Mouse (Mus musculus) 416B (cell line): ENCODE measurements around the gene Sik3.
A peak's percentile ranks its signal among the peaks of the same experiment; 100 is the strongest.
"Not testable (repeated sequence)": the region's sequence is repeated elsewhere in the genome, so short reads cannot be mapped to it uniquely, and the experiment has no call there.

ENCODE experiments used
- DNase-seq: peaks from one replicate; pipeline ENCODE4 v3.0.0; 2011; ENCODE audit warnings: low read depth

The Sik3 gene

GRCm38 (mm10) chr9:46152067-46153015, 139.7 kb downstream of the Sik3 start:
- DNase-seq: no peak

DNA sequence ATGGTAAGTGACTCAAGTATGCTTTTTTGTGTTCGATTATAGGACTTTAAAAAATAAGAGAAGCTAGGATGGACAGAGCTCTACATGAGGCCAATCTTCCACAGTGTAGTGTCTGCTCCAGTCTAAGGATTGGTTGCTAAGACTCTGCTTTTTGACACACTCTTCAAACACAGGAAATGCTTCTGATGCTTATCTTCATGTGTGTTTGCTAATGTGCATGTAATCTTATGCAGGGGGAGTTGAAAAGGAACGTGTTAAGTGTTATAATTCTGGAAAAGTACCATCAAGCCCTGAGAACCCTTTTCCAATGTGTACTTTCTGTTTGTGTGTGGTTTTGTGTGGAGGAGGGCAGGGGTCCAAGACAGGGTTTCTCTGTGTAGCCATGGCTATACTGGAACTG, 141.8 kb downstream of the Sik3 start:
- DNase-seq: peak; percentile 67

GRCm38 (mm10) chr9:46155026-46155425, 142.4 kb downstream of the Sik3 start:
- DNase-seq: no peak

GRCm38 (mm10) chr9:46155818-46156217, 143.2 kb downstream of the Sik3 start:
- DNase-seq: not testable (repeated sequence)

- peak; percentile 59 for DNase-seq
Measured at GRCm38 (mm10) chr9:46156711-46157110, 144.1 kb downstream of the Sik3 start.

GRCm38 (mm10) chr9:46158273-46158813, 145.7 kb downstream of the Sik3 start:
- DNase-seq: no peak

DNA sequence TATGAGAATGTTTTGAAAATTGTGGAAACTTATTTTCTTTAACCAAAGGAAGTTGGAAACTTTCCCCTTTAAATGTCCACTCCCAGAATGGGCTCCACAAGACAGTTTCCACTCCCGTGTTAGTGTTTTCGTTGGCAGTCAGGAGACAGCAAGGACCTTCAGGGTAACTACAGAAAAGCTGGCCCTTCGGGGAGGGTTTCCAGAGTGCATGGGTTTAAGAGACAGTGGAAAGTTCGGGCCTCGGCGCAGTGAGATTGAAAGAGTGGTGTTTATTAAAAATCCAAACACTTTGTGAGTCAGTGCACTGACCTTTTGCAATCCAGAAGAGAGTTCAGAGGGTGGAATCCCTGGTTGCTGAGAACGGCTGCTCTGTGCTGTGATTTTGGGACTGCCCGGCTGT, 150.8 kb downstream of the Sik3 start:
- DNase-seq: no peak

- DNase-seq: no peak
Measured at GRCm38 (mm10) chr9:46168802-46169201, 156.2 kb downstream of the Sik3 start.

DNA sequence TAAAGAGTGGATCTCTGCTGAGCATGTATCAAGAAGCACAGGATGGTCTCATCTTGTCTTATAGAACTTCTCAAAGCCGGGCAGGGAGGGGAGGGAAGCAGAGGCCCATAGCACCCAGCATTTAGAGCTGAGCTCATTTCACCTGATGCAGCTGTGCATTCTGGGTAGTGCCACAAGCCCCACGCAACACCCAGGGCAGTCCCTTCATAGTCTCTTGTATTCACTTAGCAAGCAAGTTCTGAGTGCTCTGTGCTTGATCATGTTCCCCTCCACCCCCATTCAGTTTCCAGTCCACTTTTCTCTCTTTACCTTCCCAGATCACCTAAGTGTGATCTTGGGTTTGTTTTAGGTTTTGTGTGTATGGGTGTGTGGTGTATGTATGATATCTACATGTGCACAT, 159.6 kb downstream of the Sik3 start:
- DNase-seq: no peak

- DNase-seq: peak; percentile 87
Measured at GRCm38 (mm10) chr9:46172953-46173352, 160.3 kb downstream of the Sik3 start.

GRCm38 (mm10) chr9:46173919-46174318, 161.3 kb downstream of the Sik3 start:
- DNase-seq: no peak

GRCm38 (mm10) chr9:46174770-46175294, 162.2 kb downstream of the Sik3 start:
- no peak for DNase-seq

DNA sequence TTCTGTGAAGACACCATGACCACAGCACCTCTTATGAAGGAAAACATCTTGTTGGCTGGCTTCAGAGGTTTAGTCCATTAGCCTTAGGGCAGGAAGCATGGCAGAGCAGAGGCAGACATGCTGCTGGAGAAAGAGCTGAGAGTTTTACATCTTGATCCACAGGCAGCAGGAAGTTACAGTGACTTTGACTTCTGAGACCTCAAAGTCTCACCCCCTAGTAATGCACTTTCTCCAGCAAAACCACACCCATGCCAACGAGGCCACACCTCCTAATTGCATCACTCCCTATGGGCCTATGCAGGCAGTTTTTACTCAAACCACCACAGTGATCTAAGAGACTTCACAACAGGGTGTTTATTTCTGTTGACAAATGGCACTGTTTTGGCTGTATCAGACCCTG, 162.7 kb downstream of the Sik3 start:
- peak; percentile 96 for DNase-seq

GRCm38 (mm10) chr9:46175938-46176375, 163.3 kb downstream of the Sik3 start:
- peak; percentile 78 for DNase-seq

DNA sequence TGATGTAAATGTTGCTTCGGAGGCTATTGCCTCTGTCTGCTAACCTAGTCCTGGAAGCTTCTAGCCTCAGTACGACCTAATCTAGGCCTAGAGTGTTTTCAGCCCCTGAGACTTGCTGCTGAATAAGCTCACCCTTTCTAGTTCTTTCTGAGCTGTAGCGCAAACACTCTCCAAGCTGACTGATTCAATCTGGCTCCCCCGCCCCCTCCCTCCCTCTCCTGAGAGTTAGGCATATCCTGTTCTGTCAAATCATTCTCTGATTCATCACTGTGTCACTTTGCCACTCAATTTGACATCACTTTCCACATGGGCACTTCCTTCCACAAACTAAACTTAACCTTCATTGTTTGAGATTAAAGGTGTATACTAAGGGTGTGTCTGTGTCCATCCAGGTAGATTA, 164.0 kb downstream of the Sik3 start:
- DNase-seq: peak; percentile 81

DNA sequence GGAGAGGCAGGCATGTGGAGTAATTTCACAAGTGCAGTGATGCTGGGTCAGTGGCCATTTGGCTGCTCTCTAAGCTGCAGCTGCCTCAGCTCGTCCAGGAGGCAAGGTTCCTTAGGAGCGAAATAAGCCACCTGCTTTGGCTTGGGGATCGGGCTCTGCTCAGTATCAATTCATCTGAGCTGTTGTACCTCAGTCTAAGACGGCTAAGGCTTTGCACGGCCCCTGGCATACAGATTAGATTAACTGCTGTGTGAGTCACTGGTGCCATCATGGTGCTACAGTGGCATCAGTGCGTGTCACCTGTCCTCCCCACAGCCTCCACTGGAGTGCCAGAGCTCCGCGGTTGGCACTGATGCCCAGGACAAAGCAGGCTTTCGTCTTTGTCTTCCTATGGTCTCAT, 166.0 kb downstream of the Sik3 start:
- DNase-seq: no peak

DNA sequence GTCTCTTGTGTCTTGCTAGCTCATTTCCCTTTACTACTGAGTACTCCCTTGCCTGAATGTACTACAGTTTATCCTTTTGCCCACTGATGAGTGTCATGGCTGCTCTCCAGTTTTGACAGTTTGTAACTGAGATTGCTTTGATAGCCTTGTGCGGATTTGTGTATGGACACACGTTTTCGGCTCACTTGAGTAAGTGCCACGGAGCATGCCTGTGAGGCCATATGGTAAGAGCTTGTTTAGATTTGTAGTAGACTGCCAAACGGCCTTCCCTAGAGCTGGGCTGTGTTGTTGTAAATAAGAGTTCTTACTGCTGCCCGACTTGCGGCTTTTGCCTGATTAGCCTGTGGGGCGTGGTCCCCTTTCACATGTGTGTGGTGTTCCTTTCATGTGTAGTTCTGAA, 168.7 kb downstream of the Sik3 start:
- no peak for DNase-seq

GRCm38 (mm10) chr9:46184542-46184941, 171.9 kb downstream of the Sik3 start:
- peak; percentile 32 for DNase-seq

- peak; percentile 79 for DNase-seq
Measured at GRCm38 (mm10) chr9:46185191-46185590, 172.6 kb downstream of the Sik3 start.

DNA sequence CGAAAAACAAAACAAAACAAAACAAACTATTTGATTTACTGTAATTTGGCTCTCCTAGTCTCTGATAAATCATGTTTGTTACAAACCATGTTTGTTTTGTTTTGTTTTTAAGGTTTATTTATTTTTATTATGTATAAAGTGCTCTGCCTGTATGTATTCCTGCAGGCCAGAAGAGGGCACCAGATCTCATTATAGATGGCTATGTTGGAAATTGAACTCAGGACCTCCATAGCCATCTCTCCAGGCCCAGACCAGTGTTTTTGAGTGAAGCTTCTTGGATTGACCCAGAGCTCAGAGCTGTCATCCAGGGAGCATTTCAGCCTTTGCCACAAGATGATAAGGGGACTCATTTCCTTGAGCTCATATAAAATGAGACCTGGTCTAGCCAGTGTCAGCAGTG, 173.8 kb downstream of the Sik3 start:
- peak; percentile 34 for DNase-seq

DNA sequence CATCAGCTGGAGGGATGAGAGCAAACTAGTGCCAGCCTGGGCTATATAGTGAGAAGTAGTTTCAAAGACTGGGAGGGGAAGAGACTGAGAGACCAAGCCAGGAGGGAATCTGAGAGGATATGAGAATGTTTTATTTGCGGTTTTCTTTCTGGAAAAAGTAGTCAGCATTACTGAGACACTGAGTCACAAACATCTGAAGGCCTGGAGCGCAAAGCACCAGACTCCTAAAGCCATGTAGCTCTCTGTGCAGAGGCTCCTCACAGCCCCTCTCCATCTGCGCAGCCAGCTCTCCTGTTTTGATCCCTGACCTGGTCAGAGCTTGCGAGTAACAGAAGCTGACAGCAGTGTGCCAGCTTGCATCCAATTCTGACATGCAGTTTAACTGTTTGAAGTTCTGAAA, 175.8 kb downstream of the Sik3 start:
- DNase-seq: no peak

DNA sequence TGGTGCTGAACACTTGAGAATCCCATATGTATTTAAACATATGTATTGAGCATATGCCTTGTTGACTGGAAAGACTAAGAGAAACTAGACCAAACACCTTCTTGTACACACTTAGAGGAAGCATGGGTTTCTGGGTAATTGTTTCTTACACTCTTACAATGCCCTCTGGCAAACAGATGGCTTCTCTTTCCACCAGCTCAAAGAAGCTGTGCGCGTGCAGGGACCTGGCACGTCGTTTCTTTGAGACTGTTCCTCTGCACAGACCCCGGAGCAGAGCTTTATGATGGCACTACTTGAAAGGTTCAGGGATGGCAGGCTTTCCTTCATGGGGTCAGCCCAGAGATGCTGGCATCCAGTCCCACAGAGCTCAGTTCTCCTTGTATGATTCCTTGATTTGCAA, 176.3 kb downstream of the Sik3 start:
- no peak for DNase-seq

DNA sequence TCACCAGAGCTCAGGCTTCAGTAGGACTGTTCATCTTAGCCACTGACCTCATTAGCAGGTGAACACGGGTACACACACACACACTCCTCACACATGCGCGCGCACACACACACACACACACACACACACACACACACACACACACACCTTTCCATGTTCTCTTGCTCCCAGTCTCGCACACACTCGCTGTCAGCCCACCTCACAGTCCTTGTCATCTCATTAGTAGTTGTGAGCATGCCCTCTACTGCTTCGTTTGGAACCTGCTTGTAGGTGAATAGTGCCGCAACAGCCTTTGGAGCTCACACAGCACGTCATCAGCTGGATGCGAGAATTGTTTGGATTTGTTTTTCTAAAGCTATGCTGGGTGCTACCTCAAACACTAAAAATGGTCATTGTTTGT, 176.8 kb downstream of the Sik3 start:
- no peak for DNase-seq
